Mouse (Mus musculus): ENCODE data around the gene Fbxo34. TPM values are rescaled to one million over a fixed set of nuclear protein-coding genes. Genes with fewer than 3 reads are reported as not detected.
"Not testable (repeated sequence)": the region's sequence is repeated elsewhere in the genome, so short reads cannot be mapped to it uniquely, and the experiment has no call there.

Gene Fbxo34
- polyA plus RNA-seq, 1 experiment from 2014 or later, result 19.8 TPM

GRCm38 (mm10) chr14:47529019-47529418 lies 78.8 kb downstream of the Fbxo34 start:
- Histone ChIP-seq H3K4me1 (replicated peaks) (peaks cover 7% of the 10 kb centered on the region), H3K27me3 (ENCODE audit: insufficient read depth, poor library complexity, severe bottlenecking) (no peaks in the 10 kb centered on the region), H3K4me3 (no peak overlapping the region), H3K27ac (no peak overlapping the region), H3K9me3 (no peaks in the 10 kb centered on the region), H3K36me3 (peaks cover 30% of the 10 kb centered on the region)
- WGBS, result 41% methylated on average over 8 of the region's 8 CpGs
- peak; percentile 29 for DNase-seq (ENCODE audit: low spot score)

- DNase-seq (ENCODE audit: low spot score); H3K9me3 ChIP-seq; H3K4me3 ChIP-seq; H3K27ac ChIP-seq; H3K27me3 ChIP-seq (ENCODE audit: insufficient read depth, poor library complexity, severe bottlenecking): not testable (repeated sequence)
- 94% methylated on average over 12 of the region's 12 CpGs for WGBS
- H3K4me1 ChIP-seq (replicated peaks), result peaks cover 11% of the 10 kb centered on the region
- H3K36me3 ChIP-seq, result peaks cover 30% of the 10 kb centered on the region
These were observed 79.4 kb downstream of the Fbxo34 start for GRCm38 (mm10) chr14:47529592-47529991.

- no peak overlapping the region for H3K27ac ChIP-seq
- 84% methylated on average over 1 of the region's 1 CpGs for WGBS
- H3K9me3 ChIP-seq, result no peaks in the 10 kb centered on the region
- H3K4me3 ChIP-seq, result no peak overlapping the region
- DNase-seq (ENCODE audit: low spot score), result no peak
- peaks cover 11% of the 10 kb centered on the region for H3K4me1 ChIP-seq (replicated peaks)
- H3K36me3 ChIP-seq, result peaks cover 30% of the 10 kb centered on the region
- H3K27me3 ChIP-seq (ENCODE audit: insufficient read depth, poor library complexity, severe bottlenecking), result no peaks in the 10 kb centered on the region
These were observed 82.3 kb downstream of the Fbxo34 start for GRCm38 (mm10) chr14:47532496-47532895.

GRCm38 (mm10) chr14:47533365-47534175 lies 83.3 kb downstream of the Fbxo34 start:
- peak; percentile 50 for DNase-seq (ENCODE audit: low spot score)
- no peaks in the 10 kb centered on the region for H3K27me3 ChIP-seq (ENCODE audit: insufficient read depth, poor library complexity, severe bottlenecking)
- H3K4me3 ChIP-seq, result no peak overlapping the region
- peak overlapping the region; percentile 18; the same call in 1 of the 2 replicates for H3K27ac ChIP-seq
- 44% methylated on average over 11 of the region's 11 CpGs for WGBS
- H3K36me3 ChIP-seq, result peaks cover 30% of the 10 kb centered on the region
- no peaks in the 10 kb centered on the region for H3K9me3 ChIP-seq
- peaks cover 11% of the 10 kb centered on the region for H3K4me1 ChIP-seq (replicated peaks)

GRCm38 (mm10) chr14:47534176-47534525 lies 83.9 kb downstream of the Fbxo34 start:
- Histone ChIP-seq H3K27me3 (ENCODE audit: insufficient read depth, poor library complexity, severe bottlenecking) (no peaks in the 10 kb centered on the region), H3K4me1 (replicated peaks) (peaks cover 11% of the 10 kb centered on the region), H3K9me3 (no peaks in the 10 kb centered on the region), H3K36me3 (peaks cover 32% of the 10 kb centered on the region), H3K27ac (no peak overlapping the region; the same call in 1 of the 2 replicates), H3K4me3 (no peak overlapping the region)
- no peak for DNase-seq (ENCODE audit: low spot score)
- 89% methylated on average over 5 of the region's 5 CpGs for WGBS

DNA sequence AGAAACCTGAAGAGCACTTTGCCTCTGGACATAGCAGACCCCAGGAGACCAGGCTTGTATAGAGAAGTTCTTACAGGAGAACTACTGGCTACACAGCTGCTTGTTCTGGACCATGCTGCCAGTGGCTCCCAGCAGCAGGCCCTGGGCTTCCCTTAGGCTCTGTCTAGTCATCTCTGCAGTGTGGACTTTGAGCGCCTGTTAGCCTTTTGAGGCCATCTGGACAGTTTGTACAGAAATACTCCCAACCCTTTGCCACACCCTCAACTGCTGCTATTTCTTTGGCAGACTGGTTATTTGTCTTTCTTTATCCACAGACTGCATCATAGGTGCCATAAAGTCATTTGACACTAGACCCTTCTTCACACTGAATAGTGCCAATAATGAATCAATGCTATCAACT lies 84.9 kb downstream of the Fbxo34 start:
- no peak for DNase-seq (ENCODE audit: low spot score)
- Histone ChIP-seq H3K27me3 (ENCODE audit: insufficient read depth, poor library complexity, severe bottlenecking) (no peaks in the 10 kb centered on the region), H3K36me3 (peaks cover 35% of the 10 kb centered on the region), H3K27ac (no peak overlapping the region), H3K9me3 (no peaks in the 10 kb centered on the region), H3K4me3 (no peak overlapping the region), H3K4me1 (replicated peaks) (peaks cover 11% of the 10 kb centered on the region)
- WGBS, result 84% methylated on average over 1 of the region's 1 CpGs

DNA sequence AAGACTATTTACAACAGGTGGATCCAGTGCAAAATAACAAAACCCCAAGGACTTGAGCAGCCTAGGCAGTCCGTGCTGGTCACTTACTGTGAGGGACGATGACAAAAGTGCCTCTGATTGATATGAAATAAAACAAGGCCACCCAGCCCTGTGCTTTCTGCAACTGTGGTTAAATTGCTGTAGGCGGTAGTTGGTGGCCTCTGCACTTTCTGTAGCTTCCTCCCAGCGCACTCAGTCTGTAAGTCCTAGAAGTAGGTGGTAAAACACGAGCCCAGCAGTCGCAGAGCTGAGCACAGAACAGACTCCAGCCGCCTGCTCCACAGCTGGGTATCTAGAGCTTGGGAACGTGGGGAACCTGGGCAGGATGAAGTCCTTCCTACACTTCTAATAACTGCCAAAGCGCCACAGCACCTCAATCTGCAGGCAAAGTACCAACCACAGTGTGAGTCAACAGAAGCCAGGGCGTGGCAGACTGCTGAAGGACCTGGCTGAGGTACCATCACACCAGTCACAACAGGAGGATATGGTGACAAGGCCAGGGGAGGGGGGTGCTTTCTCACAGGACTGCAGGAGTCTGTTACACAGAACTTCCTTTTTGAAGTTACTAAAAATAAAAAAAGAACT lies 91.2 kb downstream of the Fbxo34 start:
- no peak for DNase-seq (ENCODE audit: low spot score)
- Histone ChIP-seq H3K9me3 (no peaks in the 10 kb centered on the region), H3K4me1 (replicated peaks) (no peaks in the 10 kb centered on the region), H3K36me3 (peaks cover 73% of the 10 kb centered on the region), H3K4me3 (no peak overlapping the region), H3K27me3 (ENCODE audit: insufficient read depth, poor library complexity, severe bottlenecking) (no peaks in the 10 kb centered on the region), H3K27ac (no peak overlapping the region)
- WGBS, result 91% methylated on average over 10 of the region's 10 CpGs

GRCm38 (mm10) chr14:47542283-47542682 lies 92.1 kb downstream of the Fbxo34 start:
- DNase-seq (ENCODE audit: low spot score), result no peak
- Histone ChIP-seq H3K36me3 (peaks cover 81% of the 10 kb centered on the region), H3K27ac (no peak overlapping the region), H3K27me3 (ENCODE audit: insufficient read depth, poor library complexity, severe bottlenecking) (no peaks in the 10 kb centered on the region), H3K9me3 (no peaks in the 10 kb centered on the region), H3K4me3 (no peak overlapping the region), H3K4me1 (replicated peaks) (no peaks in the 10 kb centered on the region)
- 91% methylated on average over 3 of the region's 3 CpGs for WGBS

GRCm38 (mm10) chr14:47544286-47544685 lies 94.1 kb downstream of the Fbxo34 start:
- H3K36me3 ChIP-seq, result peaks cover 97% of the 10 kb centered on the region
- H3K4me1 ChIP-seq (replicated peaks), result no peaks in the 10 kb centered on the region
- 92% methylated on average over 5 of the region's 5 CpGs for WGBS
- no peaks in the 10 kb centered on the region for H3K9me3 ChIP-seq
- H3K4me3 ChIP-seq, result no peak overlapping the region
- H3K27ac ChIP-seq, result no peak overlapping the region
- H3K27me3 ChIP-seq (ENCODE audit: insufficient read depth, poor library complexity, severe bottlenecking), result no peaks in the 10 kb centered on the region
- DNase-seq (ENCODE audit: low spot score), result no peak

DNA sequence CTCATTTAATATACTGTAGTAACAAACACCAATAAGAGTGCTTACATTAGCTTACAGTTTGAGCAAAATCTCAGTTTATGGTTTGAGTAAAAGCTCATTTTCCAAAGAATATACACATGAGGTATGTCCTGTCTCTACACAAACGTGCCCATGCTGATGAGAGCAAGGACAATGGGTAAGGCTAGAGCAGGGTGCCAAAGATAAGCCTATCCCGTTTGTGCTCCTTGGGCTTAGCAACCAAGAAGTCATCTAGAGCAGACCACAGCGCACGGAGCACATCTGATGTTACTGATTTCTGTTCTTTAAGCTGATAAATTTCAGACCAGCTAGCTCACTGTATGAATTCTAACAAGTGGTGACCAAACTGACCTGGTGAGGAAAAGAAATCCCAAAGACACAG lies 94.7 kb downstream of the Fbxo34 start:
- no peak overlapping the region for H3K4me3 ChIP-seq
- no peaks in the 10 kb centered on the region for H3K27me3 ChIP-seq (ENCODE audit: insufficient read depth, poor library complexity, severe bottlenecking)
- H3K4me1 ChIP-seq (replicated peaks), result no peaks in the 10 kb centered on the region
- WGBS, result 89% methylated on average over 4 of the region's 4 CpGs
- H3K27ac ChIP-seq, result no peak overlapping the region
- H3K9me3 ChIP-seq, result no peaks in the 10 kb centered on the region
- peaks cover 97% of the 10 kb centered on the region for H3K36me3 ChIP-seq
- no peak for DNase-seq (ENCODE audit: low spot score)

GRCm38 (mm10) chr14:47551668-47552067 lies 101.4 kb downstream of the Fbxo34 start:
- H3K36me3 ChIP-seq, result peaks cover 94% of the 10 kb centered on the region
- WGBS, result 95% methylated on average over 6 of the region's 6 CpGs
- no peak for DNase-seq (ENCODE audit: low spot score)

GRCm38 (mm10) chr14:47553380-47553779 lies 103.2 kb downstream of the Fbxo34 start:
- H3K36me3 ChIP-seq, result peaks cover 90% of the 10 kb centered on the region

More at GRCm38 (mm10) chr14:47551668-47552067, 101.4 kb downstream of the Fbxo34 start:
- H3K9me3 ChIP-seq, result no peaks in the 10 kb centered on the region
- no peaks in the 10 kb centered on the region for H3K27me3 ChIP-seq (ENCODE audit: insufficient read depth, poor library complexity, severe bottlenecking)
- H3K27ac ChIP-seq, result no peak overlapping the region
- no peaks in the 10 kb centered on the region for H3K4me1 ChIP-seq (replicated peaks)
- H3K4me3 ChIP-seq, result no peak overlapping the region

DNA sequence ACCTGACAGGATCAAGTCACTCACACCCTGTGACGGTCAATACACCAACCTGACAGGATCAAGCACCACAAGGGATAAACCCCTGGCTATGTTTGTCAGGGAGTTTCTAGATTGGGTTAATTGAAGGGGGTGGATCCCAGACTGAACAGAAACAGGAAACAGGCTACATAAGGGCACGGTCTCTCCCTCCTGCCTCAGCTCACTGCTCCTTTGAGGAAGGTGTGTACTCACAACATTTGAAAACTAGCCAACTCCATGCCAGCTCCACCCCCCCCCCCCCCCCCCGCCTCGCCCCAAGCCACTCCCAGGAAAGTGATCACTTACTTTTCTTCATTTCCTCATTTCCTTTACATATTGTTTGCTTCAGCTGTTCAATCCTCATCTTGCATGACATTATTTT lies 104.0 kb downstream of the Fbxo34 start:
- Histone ChIP-seq H3K27ac (no peak overlapping the region), H3K9me3 (no peaks in the 10 kb centered on the region), H3K36me3 (peaks cover 85% of the 10 kb centered on the region), H3K4me3 (no peak overlapping the region), H3K4me1 (replicated peaks) (no peaks in the 10 kb centered on the region), H3K27me3 (ENCODE audit: insufficient read depth, poor library complexity, severe bottlenecking) (no peaks in the 10 kb centered on the region)
- no peak for DNase-seq (ENCODE audit: low spot score)
- WGBS, result 84% methylated on average over 4 of the region's 4 CpGs

More at GRCm38 (mm10) chr14:47553380-47553779, 103.2 kb downstream of the Fbxo34 start:
- Histone ChIP-seq H3K9me3 (no peaks in the 10 kb centered on the region), H3K4me1 (replicated peaks) (no peaks in the 10 kb centered on the region), H3K27ac (no peak overlapping the region), H3K27me3 (ENCODE audit: insufficient read depth, poor library complexity, severe bottlenecking) (no peaks in the 10 kb centered on the region), H3K4me3 (no peak overlapping the region)
- DNase-seq (ENCODE audit: low spot score), result no peak
- 93% methylated on average over 2 of the region's 2 CpGs for WGBS

Data from hindbrain, embryonic 10.5 days (tissue).